12 mouse cellular contexts compared by ENCODE assay signal in the genomic region with DNA sequence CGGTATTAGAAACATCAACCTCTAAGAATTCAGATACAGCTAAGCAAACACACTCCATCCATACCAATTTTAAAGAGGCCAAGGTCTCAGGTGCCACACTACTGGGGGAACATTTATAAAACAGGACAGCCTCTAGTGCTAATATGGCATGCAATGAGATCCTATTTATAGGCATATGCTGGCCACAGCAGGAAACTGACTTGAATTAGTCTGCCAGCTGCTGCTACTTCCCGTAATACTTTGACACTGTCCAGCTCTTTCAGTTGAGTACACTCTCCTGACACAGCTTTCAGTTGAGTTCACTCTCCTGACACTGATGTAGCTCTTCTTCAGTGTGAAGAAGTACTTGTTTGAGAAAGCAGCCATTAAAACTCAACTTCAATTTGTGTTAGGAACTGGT.
A peak's percentile ranks its signal among the peaks of the same experiment; 100 is the strongest.
DNase-seq lines count a peak whose midpoint lies in the region; ATAC-seq lines count a peak whose summit lies in the region.
"Had no signal": no experiment of that assay in that cellular context is flagged by ENCODE, and none has a peak within 500 bp of the region (broad histone marks: within the 10 kb centered on the region; RNA-seq: fewer than 3 reads in every experiment).

No protein-coding gene starts in this region.

- DNase-seq in hindbrain, embryonic 14.5 days (ENCODE audit: low spot score): peak; percentile 52
- no peak for DNase-seq in hindbrain, embryonic 10.5 days (ENCODE audit: low spot score)
- peak; percentile 81 for DNase-seq in A20 (ENCODE audit: low read depth, low spot score)
- DNase-seq in c-Kit-positive CD71-negative TER-119-negative erythroid progenitor cells, embryonic 14.5 days (ENCODE audit: low read depth): peak; percentile 18
- DNase-seq in heart, postnatal 36 days: peak; percentile 24
- no peak for DNase-seq in c-Kit-positive CD71-positive TER-119-positive erythroid progenitor cells, embryonic 14.5 days (ENCODE audit: low spot score)
- DNase-seq in right cerebral cortex, adult 18-20 months: no peak
- no peak for DNase-seq in lung, adult 18-20 months
- DNase-seq: adrenal gland, adult 8-10 months; kidney, adult 18-20 months had no signal

- H3K27me3 ChIP-seq in hindbrain, embryonic 14.5 days (ENCODE audit: control insufficient read depth, insufficient read depth, low read length): no peaks in the 10 kb centered on the region
- H3K27me3 ChIP-seq in hindbrain, embryonic 10.5 days (ENCODE audit: insufficient read depth, poor library complexity, severe bottlenecking): no peaks in the 10 kb centered on the region
- H3K27me3 ChIP-seq: liver, embryonic 12.5 days had no signal

- H3K27ac ChIP-seq in hindbrain, embryonic 14.5 days: no peak overlapping the region
- H3K27ac ChIP-seq in hindbrain, embryonic 10.5 days: no peak overlapping the region
- H3K27ac ChIP-seq: liver, embryonic 12.5 days had no signal

- H3K4me1 ChIP-seq in hindbrain, embryonic 14.5 days (replicated peaks; ENCODE audit: control insufficient read depth, insufficient read depth, low read length): peaks cover 3% of the 10 kb centered on the region; the same call in 1 of the 2 replicates
- no peaks in the 10 kb centered on the region for H3K4me1 ChIP-seq in hindbrain, embryonic 10.5 days (replicated peaks)
- H3K4me1 ChIP-seq: liver, embryonic 12.5 days had no signal

- no peak for ATAC-seq in hindbrain, embryonic 14.5 days (ENCODE audit: low FRiP score)
- ATAC-seq: forebrain, embryonic 16.5 days; liver, embryonic 12.5 days had no signal

- H3K9ac ChIP-seq in hindbrain, embryonic 14.5 days: no peak overlapping the region
- H3K9ac ChIP-seq: liver, embryonic 12.5 days had no signal

- no peak overlapping the region for H3K4me3 ChIP-seq in hindbrain, embryonic 14.5 days (replicated peaks; ENCODE audit: low read length)
- no peak overlapping the region for H3K4me3 ChIP-seq in hindbrain, embryonic 10.5 days
- H3K4me3 ChIP-seq: liver, embryonic 12.5 days had no signal

- H3K4me2 ChIP-seq in hindbrain, embryonic 14.5 days (replicated peaks): no peak overlapping the region
- H3K4me2 ChIP-seq: liver, embryonic 12.5 days had no signal

- WGBS in hindbrain, embryonic 14.5 days: 42% methylated on average over 2 of the region's 2 CpGs
- WGBS in hindbrain, embryonic 10.5 days: 69% methylated on average over 2 of the region's 2 CpGs

- intact Hi-C loops in heart, postnatal 36 days (cut with DNase I): loop anchor here (2.0 to 10.0 kb wide), 3 partner anchors 46 to 251 kb away; partner anchors contain the start of gene Memo1

- H3K9me3 ChIP-seq in hindbrain, embryonic 14.5 days (ENCODE audit: control insufficient read depth, low read length): no peaks in the 10 kb centered on the region
- H3K9me3 ChIP-seq in hindbrain, embryonic 10.5 days: no peaks in the 10 kb centered on the region
- H3K9me3 ChIP-seq: liver, embryonic 12.5 days had no signal

- 0 out of 2 replicates have a peak, but pooled peaks cover 4% of the 10 kb centered on the region for H3K36me3 ChIP-seq in hindbrain, embryonic 14.5 days (replicated peaks; ENCODE audit: control insufficient read depth, insufficient read depth)
- peaks cover 14% of the 10 kb centered on the region for H3K36me3 ChIP-seq in hindbrain, embryonic 10.5 days

Comparison
In these comparisons a context has a peak if more than half of its experiments do, and no peak if none do; other contexts are left out.
1. DNase-seq: peak in hindbrain, embryonic 14.5 days (single experiment), A20 (single experiment), c-Kit-positive CD71-negative TER-119-negative erythroid progenitor cells, embryonic 14.5 days (single experiment) and heart, postnatal 36 days (2 of 2); none in hindbrain, embryonic 10.5 days (single experiment), c-Kit-positive CD71-positive TER-119-positive erythroid progenitor cells, embryonic 14.5 days (single experiment), right cerebral cortex, adult 18-20 months (single experiment) and lung, adult 18-20 months (0 of 2).